Mouse (Mus musculus) ES-E14 (cell line): Measurements from ENCODE around the gene Vsig8. TPM values are rescaled to one million over a fixed set of nuclear protein-coding genes. Genes with fewer than 3 reads are reported as not detected.

ENCODE experiments used
- DNase-seq: peaks from one replicate; pipeline ENCODE4 v3.0.0-alpha.2; 2013; ENCODE audit warnings: low read depth, low spot score
- H3K27ac ChIP-seq: 2 replicates; pipeline ENCODE4 v1.5.1; 2012; ENCODE audit warnings: low read depth, mild to moderate bottlenecking, low read length, moderate library complexity, mixed read lengths; ENCODE audit not compliant: poor library complexity, insufficient read depth, severe bottlenecking
- H3K36me3 ChIP-seq: 2 replicates; pipeline ENCODE4 v1.6.1; 2012; ENCODE audit warnings: mild to moderate bottlenecking, low read length, moderate library complexity, mixed read lengths; ENCODE audit not compliant: control insufficient read depth, poor library complexity, insufficient read depth, severe bottlenecking
- H3K4me1 ChIP-seq, 2 experiments: fragments of 150-350 bp in 1 of 2; sonication (generic) in 1 of 2; 2 replicates each; pipeline ENCODE4 v1.6.1; 2012; ENCODE audit warnings: low read length in 2 of 2, mild to moderate bottlenecking in 1 of 2, mixed read lengths in 1 of 2; ENCODE audit not compliant: control insufficient read depth in 2 of 2, insufficient read depth in 2 of 2, poor library complexity in 1 of 2
- H3K4me3 ChIP-seq, 2 experiments: fragments of 150-350 bp in 1 of 2; sonication (generic) in 1 of 2; 2 replicates each; pipeline ENCODE4 v1.5.1; 2012; ENCODE audit warnings: low read length in 2 of 2, low read depth in 1 of 2, mild to moderate bottlenecking in 1 of 2, mixed read lengths in 1 of 2; ENCODE audit not compliant: insufficient read depth in 1 of 2, poor library complexity in 1 of 2, severe bottlenecking in 1 of 2
- H3K9ac ChIP-seq: 2 replicates; pipeline ENCODE4 v1.6.1; 2012; ENCODE audit warnings: low read depth, mild to moderate bottlenecking, low read length, mixed read lengths; ENCODE audit not compliant: poor library complexity, insufficient read depth, severe bottlenecking
- H3K9me3 ChIP-seq: fragments of 150-350 bp; sonication (generic); 2 replicates; pipeline ENCODE4 v1.6.1; 2012; ENCODE audit warnings: low read depth, mild to moderate bottlenecking, low read length; ENCODE audit not compliant: control insufficient read depth, insufficient read depth
- CHD2 ChIP-seq: IDR thresholded peaks from 2 replicates; pipeline ENCODE4 v1.6.1; 2014; ENCODE audit warnings: mild to moderate bottlenecking, low read depth, low read length, inconsistent platforms
- HCFC1 ChIP-seq: IDR thresholded peaks from 2 replicates; pipeline ENCODE4 v1.6.1; 2012; ENCODE audit warnings: low read length, inconsistent platforms, borderline replicate concordance; ENCODE audit not compliant: insufficient read depth
- MAFK ChIP-seq: IDR thresholded peaks from 2 replicates; pipeline ENCODE4 v1.6.1; 2014; ENCODE audit warnings: mild to moderate bottlenecking, low read depth, low read length, inconsistent platforms; ENCODE audit not compliant: insufficient read depth
- ZC3H11A ChIP-seq: IDR thresholded peaks from 2 replicates; pipeline ENCODE4 v1.6.1; 2012; ENCODE audit warnings: low read depth, mild to moderate bottlenecking, inconsistent platforms, low read length, borderline replicate concordance
- ZNF384 ChIP-seq: IDR thresholded peaks from 2 replicates; pipeline ENCODE4 v1.6.1; 2012; ENCODE audit warnings: low read depth, low read length, inconsistent platforms
- in situ Hi-C, 2 experiments: fragments of 600-800 bp; cut with MboI; formaldehyde crosslinking; loops; one replicate each; pipeline ENCODE4 v1.15.1; 2025; ENCODE audit warnings: low sequenced_read_pairs in 2 of 2, inconsistent platforms in 1 of 2; ENCODE audit not compliant: unreplicated experiment in 2 of 2
- total RNA-seq: library from RNA; depleted of rRNA; stranded (reverse); fragments of 300-350 nt; gene quantifications from 2 replicates; pipeline ENCODE4 v1.2.3, GENCODE M21; 2012

Gene Vsig8
- total RNA-seq, 1 experiment, result 0.09 TPM

GRCm38 (mm10) chr1:172549717-172550116 is 6.0 kb upstream of the Vsig8 start:
- TF ChIP-seq MAFK, result no peak
- no peak for TF ChIP-seq CHD2
- no peak for TF ChIP-seq ZNF384
- TF ChIP-seq HCFC1, result no peak
- in situ Hi-C loops, result no loop called here
- H3K36me3 ChIP-seq, result no peaks in the 10 kb centered on the region
- peak overlapping the region in 1 of 2 experiments; percentile 66; a peak in 3 of 4 replicates for H3K4me3 ChIP-seq
- no peak for DNase-seq
- no peak overlapping the region for H3K9ac ChIP-seq
- H3K4me1 ChIP-seq, result peaks cover 2 to 11% of the 10 kb centered on the region in 2 experiments; a peak in 3 of 4 replicates
- H3K9me3 ChIP-seq, result no peaks in the 10 kb centered on the region
- H3K27ac ChIP-seq, result no peak overlapping the region

- peak overlapping the region; percentile 46 for H3K9ac ChIP-seq
- no peak overlapping the region for H3K27ac ChIP-seq
- peak; percentile 47 for DNase-seq
- H3K4me1 ChIP-seq, result peaks cover 2 to 9% of the 10 kb centered on the region in 2 experiments; a peak in 3 of 4 replicates
- H3K4me3 ChIP-seq, result peak overlapping the region; percentile 57 to 66
- TF ChIP-seq ZC3H11A (no peak), CHD2 (no peak), HCFC1 (no peak), MAFK (no peak), ZNF384 (no peak)
- no peaks in the 10 kb centered on the region for H3K9me3 ChIP-seq
- in situ Hi-C loops, result no loop called here
- H3K36me3 ChIP-seq, result no peaks in the 10 kb centered on the region
Measured at GRCm38 (mm10) chr1:172550551-172550951, 5.2 kb upstream of the Vsig8 start.

DNA sequence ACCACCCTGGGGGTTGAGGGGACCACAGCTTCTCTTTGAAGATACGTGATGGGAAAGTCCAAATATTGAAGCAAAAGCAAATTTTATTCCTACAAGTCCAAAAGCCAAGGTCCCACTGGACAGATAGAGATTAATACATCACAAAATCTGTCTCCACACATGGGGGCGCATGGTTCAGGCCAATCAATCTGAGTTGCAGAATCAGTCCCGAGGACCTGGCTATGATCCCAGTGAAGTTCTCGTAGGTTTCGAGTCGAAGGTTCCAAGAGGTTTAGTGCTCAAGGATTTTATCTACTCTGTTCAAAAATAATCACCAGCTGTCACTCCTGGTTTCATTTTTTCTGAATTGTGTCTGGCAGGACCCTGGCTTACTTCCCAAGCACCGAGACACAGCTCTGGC is 4.7 kb upstream of the Vsig8 start:
- Histone ChIP-seq H3K9ac (no peak overlapping the region), H3K4me1 (peaks cover 2 to 9% of the 10 kb centered on the region in 2 experiments; a peak in 3 of 4 replicates), H3K27ac (no peak overlapping the region), H3K9me3 (no peaks in the 10 kb centered on the region), H3K4me3 (no peak overlapping the region), H3K36me3 (no peaks in the 10 kb centered on the region)
- TF ChIP-seq MAFK, result no peak
- TF ChIP-seq CHD2, result no peak
- TF ChIP-seq ZC3H11A, result no peak
- no peak for TF ChIP-seq ZNF384
- no peak for TF ChIP-seq HCFC1
- DNase-seq, result no peak
- in situ Hi-C loops, result no loop called here

GRCm38 (mm10) chr1:172552623-172553022 is 3.1 kb upstream of the Vsig8 start:
- Histone ChIP-seq H3K27ac (no peak overlapping the region), H3K4me1 (peaks cover 2 to 9% of the 10 kb centered on the region in 2 experiments; a peak in 3 of 4 replicates), H3K4me3 (no peak overlapping the region), H3K36me3 (no peaks in the 10 kb centered on the region), H3K9me3 (no peaks in the 10 kb centered on the region), H3K9ac (no peak overlapping the region)
- in situ Hi-C loops, result no loop called here
- no peak for DNase-seq
- TF ChIP-seq CHD2, result no peak
- TF ChIP-seq ZNF384, result no peak
- no peak for TF ChIP-seq HCFC1
- TF ChIP-seq ZC3H11A, result no peak
- TF ChIP-seq MAFK, result no peak
